Mouse (Mus musculus) megakaryocyte, embryonic 14.5 days (primary cell): Measurements from ENCODE around the gene Mcrip1.

Source experiments
- FLI1 ChIP-seq: IDR thresholded peaks from 2 replicates; pipeline ENCODE4 v1.6.1; 2012; ENCODE audit warnings: low read length, inconsistent platforms, mixed read lengths
- GATA1 ChIP-seq: IDR thresholded peaks from 3 replicates; pipeline ENCODE4 v1.6.1; 2012; ENCODE audit warnings: mixed read lengths, low read length, inconsistent platforms, borderline replicate concordance

- TF ChIP-seq GATA1 = no peak
- no peak for TF ChIP-seq FLI1
Measured at GRCm38 (mm10) chr11:120578694-120579243, 29.2 kb upstream of the Mcrip1 start.
